Mouse (Mus musculus) forebrain, embryonic 16.5 days (tissue): ENCODE results near the gene Stpg1. TPM values are rescaled to one million over a fixed set of nuclear protein-coding genes. Genes with fewer than 3 reads are reported as not detected.

Experiments used
- ATAC-seq: fragments of 200-750 bp; cut with Nextera tagmentation; 2 replicates; pipeline ENCODE4 v1.8.0; 2017; ENCODE audit warnings: mild to moderate bottlenecking, moderate library complexity
- H3K27ac ChIP-seq: fragments of 300-500 bp; sonication (generic); 2 replicates; pipeline ENCODE4 v1.5.1; 2014; ENCODE audit warnings: low read length, control low read depth
- H3K27me3 ChIP-seq: fragments of 300-500 bp; sonication (generic); replicated peaks from 2 replicates; pipeline ENCODE4 v1.6.1; 2014; ENCODE audit warnings: low read length; ENCODE audit not compliant: control insufficient read depth, insufficient read depth
- H3K36me3 ChIP-seq: fragments of 300-500 bp; sonication (generic); 2 replicates; pipeline ENCODE4 v1.6.1; 2014; ENCODE audit not compliant: control insufficient read depth, insufficient read depth
- H3K4me1 ChIP-seq: fragments of 300-500 bp; sonication (generic); replicated peaks from 2 replicates; pipeline ENCODE4 v1.6.1; 2014; ENCODE audit warnings: low read length; ENCODE audit not compliant: control insufficient read depth, insufficient read depth
- H3K4me2 ChIP-seq: fragments of 300-500 bp; sonication (generic); 2 replicates; pipeline ENCODE4 v1.6.1; 2014; ENCODE audit warnings: mild to moderate bottlenecking, low read length, control low read depth
- H3K4me3 ChIP-seq: fragments of 300-500 bp; sonication (generic); replicated peaks from 2 replicates; pipeline ENCODE4 v1.5.1; 2014; ENCODE audit warnings: mild to moderate bottlenecking, low read length, control low read depth
- H3K9ac ChIP-seq: fragments of 300-500 bp; sonication (generic); replicated peaks from 2 replicates; pipeline ENCODE4 v1.6.1; 2014; ENCODE audit warnings: low read depth, low read length, control low read depth
- H3K9me3 ChIP-seq: fragments of 300-500 bp; sonication (generic); 2 replicates; pipeline ENCODE4 v1.6.1; 2016; ENCODE audit warnings: low read length; ENCODE audit not compliant: control insufficient read depth
- WGBS: fragments of 180-500 bp; shearing (Covaris S2); extraction: QIAGEN DNeasy Blood & Tissue Kit; methylation state at CpG from one replicate; pipeline ENCODE4 v1.1.7; 2014; 5-methylcytosine and 5-hydroxymethylcytosine counted together
- polyA plus RNA-seq: library from polyadenylated mRNA; unstranded; fragments of >200 nt; fragmentation: Nextera tagmentation; extraction: Ambion mirVana; gene quantifications from 2 replicates; pipeline ENCODE4 v1.2.1, GENCODE M21; 2015

Stpg1 gene
- polyA plus RNA-seq, 1 experiment from 2014 or later = not detected

GRCm38 (mm10) chr4:135489256-135489655, 5.3 kb upstream of the Stpg1 start:
- WGBS = 90% methylated on average over 7 of the region's 7 CpGs
- Histone ChIP-seq H3K9me3 (no peaks in the 10 kb centered on the region), H3K4me3 (no peak overlapping the region), H3K4me1 (peaks cover 7% of the 10 kb centered on the region), H3K36me3 (no peaks in the 10 kb centered on the region), H3K27ac (no peak overlapping the region), H3K9ac (no peak overlapping the region), H3K27me3 (no peaks in the 10 kb centered on the region), H3K4me2 (no peak overlapping the region)
- ATAC-seq = no peak

DNA sequence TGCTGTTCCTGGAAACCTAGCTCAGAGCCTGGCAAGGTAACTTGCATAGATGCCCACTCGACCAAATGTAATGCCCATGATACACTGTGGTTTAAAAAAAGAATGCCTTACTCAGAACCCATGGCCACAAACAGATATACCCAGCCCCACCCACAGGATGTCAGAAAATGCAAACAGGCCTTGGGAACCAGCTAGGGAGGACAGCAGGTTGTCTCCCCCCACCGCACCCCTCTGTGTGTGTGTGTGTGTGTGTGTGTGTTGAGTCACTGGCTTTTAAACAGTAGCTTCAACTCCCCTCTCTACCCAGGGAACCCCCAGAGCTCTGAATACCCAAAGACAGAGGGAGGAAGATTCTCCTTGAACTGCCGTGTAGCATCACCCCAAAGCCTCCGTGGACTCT, 1.3 kb upstream of the Stpg1 start:
- peak overlapping the region; percentile 92 for H3K4me2 ChIP-seq
- ATAC-seq = no peak
- 0 out of 2 replicates have a peak, but pooled peaks cover 6% of the 10 kb centered on the region for H3K27me3 ChIP-seq
- H3K36me3 ChIP-seq = no peaks in the 10 kb centered on the region
- H3K27ac ChIP-seq = no peak overlapping the region
- WGBS = 48% methylated on average over 4 of the region's 4 CpGs
- no peak overlapping the region for H3K9ac ChIP-seq
- peaks cover 7% of the 10 kb centered on the region for H3K4me1 ChIP-seq
- no peaks in the 10 kb centered on the region for H3K9me3 ChIP-seq
- peak overlapping the region; percentile 77 for H3K4me3 ChIP-seq

- Histone ChIP-seq H3K4me1 (peaks cover 7% of the 10 kb centered on the region), H3K9ac (peak overlapping the region; percentile 34), H3K4me3 (peak overlapping the region; percentile 77), H3K4me2 (peak overlapping the region; percentile 92), H3K27ac (no peak overlapping the region), H3K36me3 (no peaks in the 10 kb centered on the region), H3K9me3 (no peaks in the 10 kb centered on the region), H3K27me3 (0 out of 2 replicates have a peak, but pooled peaks cover 6% of the 10 kb centered on the region)
- under 1% methylated on average over 33 of the region's 33 CpGs for WGBS
- ATAC-seq = peak; percentile 13
Observed at GRCm38 (mm10) chr4:135493691-135494520, 684 bp upstream of the Stpg1 start.

GRCm38 (mm10) chr4:135495397-135495791, 804 bp downstream of the Stpg1 start:
- H3K27me3 ChIP-seq = 0 out of 2 replicates have a peak, but pooled peaks cover 6% of the 10 kb centered on the region
- H3K4me1 ChIP-seq = peaks cover 7% of the 10 kb centered on the region
- H3K4me3 ChIP-seq = peak overlapping the region; percentile 77
- H3K9me3 ChIP-seq = no peaks in the 10 kb centered on the region
- WGBS = 12% methylated on average over 9 of the region's 9 CpGs
- ATAC-seq = no peak
- peak overlapping the region; percentile 92 for H3K4me2 ChIP-seq
- H3K27ac ChIP-seq = no peak overlapping the region
- H3K36me3 ChIP-seq = no peaks in the 10 kb centered on the region
- H3K9ac ChIP-seq = no peak overlapping the region

DNA sequence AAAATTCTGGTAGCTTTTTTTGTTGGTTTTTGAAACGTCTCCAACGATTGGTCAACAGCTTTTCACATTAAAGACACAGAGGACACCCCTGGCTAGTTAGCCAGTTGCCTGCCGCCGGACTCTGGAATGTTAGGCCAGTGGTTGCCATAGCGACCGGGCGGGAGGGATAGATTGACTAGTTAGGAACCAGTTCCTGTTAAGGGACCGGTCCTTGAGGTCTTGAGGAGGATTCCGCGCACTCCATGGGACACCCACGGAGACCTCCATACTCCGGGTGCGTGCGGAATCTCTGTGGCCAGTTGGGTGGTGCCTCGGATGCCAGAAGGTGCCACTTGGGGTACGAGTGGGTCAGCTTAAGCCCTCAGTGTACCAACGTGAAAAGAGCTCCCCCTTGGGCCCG, 1.2 kb downstream of the Stpg1 start:
- no peaks in the 10 kb centered on the region for H3K9me3 ChIP-seq
- H3K4me2 ChIP-seq = no peak overlapping the region
- peaks cover 7% of the 10 kb centered on the region for H3K4me1 ChIP-seq
- H3K36me3 ChIP-seq = no peaks in the 10 kb centered on the region
- no peak for ATAC-seq
- H3K4me3 ChIP-seq = no peak overlapping the region
- no peak overlapping the region for H3K9ac ChIP-seq
- 0 out of 2 replicates have a peak, but pooled peaks cover 6% of the 10 kb centered on the region for H3K27me3 ChIP-seq
- 13% methylated on average over 18 of the region's 18 CpGs for WGBS
- no peak overlapping the region for H3K27ac ChIP-seq

- Histone ChIP-seq H3K9ac (no peak overlapping the region), H3K27ac (no peak overlapping the region), H3K9me3 (no peaks in the 10 kb centered on the region), H3K4me1 (peaks cover 7% of the 10 kb centered on the region), H3K4me3 (no peak overlapping the region), H3K4me2 (no peak overlapping the region), H3K27me3 (0 out of 2 replicates have a peak, but pooled peaks cover 6% of the 10 kb centered on the region), H3K36me3 (no peaks in the 10 kb centered on the region)
- WGBS = 87% methylated on average over 6 of the region's 6 CpGs
- ATAC-seq = no peak
Observed at GRCm38 (mm10) chr4:135498136-135498535, 3.5 kb downstream of the Stpg1 start.

DNA sequence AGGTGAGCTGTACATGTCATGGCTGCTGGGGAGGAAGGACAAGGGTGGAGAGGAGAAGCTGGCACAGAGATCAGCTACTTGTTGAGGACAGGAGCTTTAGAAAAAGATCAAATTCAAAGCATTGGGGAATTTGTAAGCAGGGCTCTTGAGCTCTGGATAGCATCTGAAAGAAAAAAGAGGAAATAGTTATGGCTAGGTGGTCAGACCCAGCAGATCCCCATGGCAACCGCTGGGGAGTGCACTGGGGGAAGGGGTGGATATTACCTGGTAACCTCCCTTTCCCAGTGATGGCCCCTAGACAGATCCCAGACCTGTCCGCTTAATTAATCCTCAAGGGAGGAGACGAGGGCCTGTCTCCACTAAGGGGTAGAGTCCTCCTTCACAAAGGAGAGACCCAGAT, 5.2 kb downstream of the Stpg1 start:
- Histone ChIP-seq H3K27ac (no peak overlapping the region), H3K4me2 (no peak overlapping the region), H3K9me3 (no peaks in the 10 kb centered on the region), H3K9ac (no peak overlapping the region), H3K36me3 (no peaks in the 10 kb centered on the region), H3K4me3 (no peak overlapping the region), H3K27me3 (0 out of 2 replicates have a peak, but pooled peaks cover 6% of the 10 kb centered on the region), H3K4me1 (no peaks in the 10 kb centered on the region)
- no peak for ATAC-seq
- 82% methylated on average over 3 of the region's 3 CpGs for WGBS

GRCm38 (mm10) chr4:135501587-135501986, 7.0 kb downstream of the Stpg1 start:
- Histone ChIP-seq H3K27me3 (no peaks in the 10 kb centered on the region), H3K9me3 (no peaks in the 10 kb centered on the region), H3K9ac (no peak overlapping the region), H3K4me2 (no peak overlapping the region), H3K4me1 (no peaks in the 10 kb centered on the region), H3K36me3 (no peaks in the 10 kb centered on the region), H3K4me3 (no peak overlapping the region), H3K27ac (no peak overlapping the region)
- 62% methylated on average over 4 of the region's 4 CpGs for WGBS
- no peak for ATAC-seq

- H3K4me3 ChIP-seq = no peak overlapping the region
- no peak for ATAC-seq
- no peak overlapping the region for H3K9ac ChIP-seq
- H3K27me3 ChIP-seq = no peaks in the 10 kb centered on the region
- H3K9me3 ChIP-seq = no peaks in the 10 kb centered on the region
- no peak overlapping the region for H3K27ac ChIP-seq
- WGBS = 80% methylated on average over 11 of the region's 11 CpGs
- H3K4me1 ChIP-seq = peaks cover 9% of the 10 kb centered on the region
- no peaks in the 10 kb centered on the region for H3K36me3 ChIP-seq
- no peak overlapping the region for H3K4me2 ChIP-seq
Observed at GRCm38 (mm10) chr4:135505794-135506193, 11.2 kb downstream of the Stpg1 start.
